Mouse (Mus musculus) brain, embryonic 14.5 days (tissue): ENCODE measurements around the gene Stk17b.

Source experiments
- CTCF ChIP-seq: fragments of 200-500 bp; IDR thresholded peaks from 2 replicates; pipeline ENCODE4 v1.5.1; 2012; ENCODE audit warnings: inconsistent platforms, mild to moderate bottlenecking, moderate library complexity, borderline replicate concordance; ENCODE audit not compliant: insufficient read depth, insufficient read length; ENCODE audit errors: extremely low read depth
- POLR2A ChIP-seq: fragments of 200-500 bp; IDR thresholded peaks from 2 replicates; pipeline ENCODE4 v1.6.1; 2012; ENCODE audit warnings: mild to moderate bottlenecking, inconsistent platforms, borderline replicate concordance; ENCODE audit not compliant: poor library complexity, insufficient read depth, insufficient read length, severe bottlenecking; ENCODE audit errors: extremely low read depth

- TF ChIP-seq POLR2A: no peak
- no peak for TF ChIP-seq CTCF
Observed at GRCm38 (mm10) chr1:53751144-53751543, 33.9 kb downstream of the Stk17b start.
